Mouse (Mus musculus) adrenal gland, adult 10 weeks (tissue): ENCODE data around the gene Mrpl46. TPM values are rescaled to one million over a fixed set of nuclear protein-coding genes. Genes with fewer than 3 reads are reported as not detected.

ENCODE experiments used
- polyA plus RNA-seq: library from polyadenylated mRNA; stranded (reverse); fragments of 350-450 nt; fragmentation: Illumina TruSeq; extraction: RNeasy Lipid Tissue Mini Kit (QIAGEN cat#74804); gene quantifications from one replicate; pipeline ENCODE4 v1.2.3, GENCODE M21; 2014; ENCODE audit warnings: low read depth, low replicate concordance

Gene Mrpl46
- polyA plus RNA-seq, result 9.8 TPM

DNA sequence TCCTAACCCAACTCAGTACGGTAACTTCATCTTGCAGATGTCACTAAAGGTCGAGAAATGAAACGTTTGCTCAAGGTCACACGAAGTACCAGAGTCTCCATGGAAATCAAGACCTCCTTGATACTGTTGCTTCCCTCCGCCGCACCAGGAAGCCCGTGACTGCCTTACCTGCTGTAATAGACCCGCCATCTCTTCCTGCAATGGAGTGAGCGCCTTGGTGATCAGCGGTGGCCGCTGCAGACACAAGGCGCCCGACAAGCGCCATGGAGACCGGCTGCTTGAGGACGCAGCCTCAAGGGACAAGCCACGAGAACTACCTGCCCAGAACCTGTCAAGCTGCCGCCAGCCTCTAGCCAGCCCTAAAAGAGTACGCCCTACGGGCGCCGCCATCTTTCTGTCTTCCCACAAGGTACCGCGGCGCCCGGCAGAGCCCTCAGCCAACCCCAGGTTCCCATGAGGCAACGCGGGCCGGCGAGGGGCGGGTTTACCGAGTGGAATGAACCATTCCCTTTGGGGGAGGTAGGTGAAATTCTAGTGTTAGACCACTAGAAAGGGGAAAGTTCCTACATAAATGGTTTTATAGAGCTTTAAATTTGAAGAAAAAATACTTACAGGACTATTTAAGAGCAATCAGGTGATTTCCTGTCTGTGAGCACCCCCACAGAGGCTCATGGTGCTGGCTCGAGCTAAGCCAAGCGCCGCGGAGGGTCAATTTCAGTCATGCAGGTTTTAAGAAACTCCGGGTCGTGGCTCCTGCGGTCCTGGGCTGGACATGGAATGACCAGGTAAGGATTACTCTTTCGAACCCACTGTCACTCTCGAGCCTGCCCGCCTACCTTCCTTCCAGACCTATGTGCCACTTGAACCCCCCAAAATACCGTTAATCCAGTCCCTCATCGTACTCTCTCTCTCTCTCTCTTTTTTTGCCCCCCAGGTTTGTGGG, at the start of gene Mrpl46, which contains the start of gene Mrps11:
Gene Mrpl46, minus strand, starts transcription at position 893 of the 943 bp plus-strand sequence.
Gene Mrps11, plus strand, starts transcription at position 481 of the 943 bp plus-strand sequence.

DNA sequence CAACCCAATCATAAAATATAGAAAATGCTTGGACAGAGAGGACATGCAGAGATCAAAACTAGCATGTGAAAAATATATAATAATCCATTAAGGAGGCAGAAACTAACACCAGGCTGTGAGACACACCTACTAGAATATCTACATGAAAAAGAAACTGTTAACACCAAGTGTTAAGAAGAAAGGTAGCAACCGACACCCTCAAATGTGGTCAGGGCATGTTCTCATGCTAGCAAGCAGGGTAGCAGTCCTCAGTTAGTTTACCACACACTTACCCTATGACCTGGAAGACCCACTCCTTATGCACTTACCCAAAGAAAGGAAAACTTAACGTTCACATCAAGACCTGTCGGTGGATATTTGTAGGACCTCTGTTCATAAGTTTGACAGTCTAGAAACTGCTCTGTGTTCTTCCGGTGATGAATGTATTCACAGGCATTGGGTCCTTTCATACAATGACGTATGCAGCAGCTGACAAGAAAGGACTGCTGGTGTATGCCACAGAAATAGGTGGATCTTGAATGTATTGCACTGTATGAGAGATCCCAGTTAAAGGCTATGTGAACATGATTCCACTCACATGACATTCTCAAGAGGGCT, 45.6 kb downstream of the Mrpl46 start, which contains the start of gene Ntrk3:
Gene Ntrk3, minus strand, starts transcription at position 399 of the 597 bp plus-strand sequence.

Other genes starting within 250 kb of the Mrpl46 start
- gene Ntrk3, start 45.5 kb downstream of the Mrpl46 start, polyA plus RNA-seq, result 6.8 TPM
- gene Mrps11, start 412 bp downstream of the Mrpl46 start, polyA plus RNA-seq, result 6.2 TPM
- 5.4 TPM for gene Det1, start 63.7 kb upstream of the Mrpl46 start, polyA plus RNA-seq
- 22.3 TPM for gene Aen, start 112.3 kb upstream of the Mrpl46 start, polyA plus RNA-seq
- gene Isg20, start 129.9 kb upstream of the Mrpl46 start, polyA plus RNA-seq, result 1.3 TPM